In the genomic region with DNA sequence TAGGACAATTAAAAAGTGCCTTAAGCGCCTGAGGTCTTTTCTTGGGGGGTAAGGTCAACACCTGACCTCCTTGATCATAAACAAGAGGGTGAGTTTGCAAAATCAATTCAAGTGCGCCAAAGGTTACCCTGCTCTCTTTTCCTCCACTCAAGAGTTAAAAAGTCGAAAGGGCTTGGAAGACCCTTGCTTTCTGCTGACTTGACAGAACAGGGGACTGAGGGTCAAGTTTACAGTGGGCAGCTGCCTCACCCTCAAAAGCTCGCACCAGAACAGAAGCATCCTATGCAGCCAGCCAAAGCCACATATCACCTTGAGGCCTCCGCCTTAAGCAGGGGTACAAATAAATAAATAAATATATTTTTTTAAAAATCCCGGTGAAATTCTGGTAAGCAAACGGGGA, we compare ENCODE assay signal across 8 mouse cellular contexts. TPM values are rescaled to one million over a fixed set of nuclear protein-coding genes. Genes with fewer than 3 reads are reported as not detected.
A peak's percentile ranks its signal among the peaks of the same experiment; 100 is the strongest.
DNase-seq lines count a peak whose midpoint lies in the region; ATAC-seq lines count a peak whose summit lies in the region.

No protein-coding gene starts in this region.

- H3K27me3 ChIP-seq in kidney, embryonic 15.5 days, result no peaks in the 10 kb centered on the region
- H3K27me3 ChIP-seq in embryonic facial prominence, embryonic 14.5 days (replicated peaks; ENCODE audit: control insufficient read depth, insufficient read depth, low read length), result no peaks in the 10 kb centered on the region
- H3K27me3 ChIP-seq in intestine, embryonic 15.5 days (replicated peaks), result no peaks in the 10 kb centered on the region
- H3K27me3 ChIP-seq in neural tube, embryonic 11.5 days (ENCODE audit: control insufficient read depth, insufficient read depth, low read length), result no peaks in the 10 kb centered on the region

- DNase-seq in kidney, postnatal 14 days, result no peak
- DNase-seq in embryonic facial prominence, embryonic 14.5 days (ENCODE audit: low spot score), result no peak
- DNase-seq in neural tube, embryonic 11.5 days (ENCODE audit: low spot score), result no peak
- DNase-seq in testis, postnatal 10 days (ENCODE audit: low spot score), result no peak
- DNase-seq in right cerebral cortex, adult 2 months (ENCODE audit: low spot score in 2 of 2), result no peak
- DNase-seq in thymus, postnatal 25 days, result no peak

- peak overlapping the region; percentile 95 for H3K4me3 ChIP-seq in kidney, embryonic 15.5 days (replicated peaks)
- peak overlapping the region; percentile 90 for H3K4me3 ChIP-seq in embryonic facial prominence, embryonic 14.5 days (ENCODE audit: low read depth, low read length)
- no peak overlapping the region for H3K4me3 ChIP-seq in intestine, embryonic 15.5 days (replicated peaks)
- H3K4me3 ChIP-seq in neural tube, embryonic 11.5 days (ENCODE audit: low read depth, low read length), result peak overlapping the region; percentile 98

- H3K9ac ChIP-seq in kidney, embryonic 15.5 days, result 0 out of 2 replicates have a peak overlapping the region, but pooled peaks have one; percentile 97
- peak overlapping the region; percentile 99; the same call in 1 of the 2 replicates for H3K9ac ChIP-seq in embryonic facial prominence, embryonic 14.5 days (ENCODE audit: low read depth, low read length)
- no peak overlapping the region; the same call in 1 of the 2 replicates for H3K9ac ChIP-seq in intestine, embryonic 15.5 days
- peak overlapping the region; percentile 47 for H3K9ac ChIP-seq in neural tube, embryonic 11.5 days (ENCODE audit: low read length)

- peak overlapping the region; percentile 95 for H3K4me2 ChIP-seq in kidney, embryonic 15.5 days
- H3K4me2 ChIP-seq in embryonic facial prominence, embryonic 14.5 days (ENCODE audit: low read depth, low read length), result peak overlapping the region; percentile 86
- H3K4me2 ChIP-seq in intestine, embryonic 15.5 days (replicated peaks), result peak overlapping the region; percentile 93
- H3K4me2 ChIP-seq in neural tube, embryonic 11.5 days (ENCODE audit: low read depth), result peak overlapping the region; percentile 94

- H3K4me1 ChIP-seq in kidney, embryonic 15.5 days, result peaks cover 58% of the 10 kb centered on the region
- H3K4me1 ChIP-seq in embryonic facial prominence, embryonic 14.5 days (ENCODE audit: control insufficient read depth, insufficient read depth, low read length), result peaks cover 14% of the 10 kb centered on the region
- H3K4me1 ChIP-seq in intestine, embryonic 15.5 days (replicated peaks), result peaks cover 27% of the 10 kb centered on the region
- H3K4me1 ChIP-seq in neural tube, embryonic 11.5 days (ENCODE audit: control insufficient read depth, insufficient read depth, low read length), result peaks cover 34% of the 10 kb centered on the region

- H3K27ac ChIP-seq in kidney, embryonic 15.5 days, result peak overlapping the region; percentile 10; the same call in 1 of the 2 replicates
- no peak overlapping the region for H3K27ac ChIP-seq in embryonic facial prominence, embryonic 14.5 days (replicated peaks; ENCODE audit: low read depth, low read length)
- no peak overlapping the region for H3K27ac ChIP-seq in intestine, embryonic 15.5 days
- no peak overlapping the region for H3K27ac ChIP-seq in neural tube, embryonic 11.5 days (ENCODE audit: low read depth, low read length)

- WGBS in kidney, embryonic 15.5 days, result 23% methylated on average over 7 of the region's 7 CpGs
- 23% methylated on average over 7 of the region's 7 CpGs for WGBS in embryonic facial prominence, embryonic 14.5 days
- 34% methylated on average over 7 of the region's 7 CpGs for WGBS in intestine, embryonic 15.5 days
- 24% methylated on average over 7 of the region's 7 CpGs for WGBS in neural tube, embryonic 11.5 days

- no peak for ATAC-seq in kidney, embryonic 15.5 days (replicated peaks; ENCODE audit: low FRiP score)
- ATAC-seq in embryonic facial prominence, embryonic 14.5 days (ENCODE audit: low read depth), result no peak
- ATAC-seq in intestine, embryonic 15.5 days, result no peak
- ATAC-seq in neural tube, embryonic 11.5 days (ENCODE audit: insufficient read depth, low FRiP score, low TSS enrichment), result no peak

- no peaks in the 10 kb centered on the region for H3K9me3 ChIP-seq in kidney, embryonic 15.5 days (replicated peaks)
- no peaks in the 10 kb centered on the region for H3K9me3 ChIP-seq in embryonic facial prominence, embryonic 14.5 days (ENCODE audit: control insufficient read depth, low read length)
- no peaks in the 10 kb centered on the region for H3K9me3 ChIP-seq in intestine, embryonic 15.5 days
- H3K9me3 ChIP-seq in neural tube, embryonic 11.5 days (ENCODE audit: control insufficient read depth, low read length), result no peaks in the 10 kb centered on the region

- H3K36me3 ChIP-seq in kidney, embryonic 15.5 days, result peaks cover 24% of the 10 kb centered on the region
- H3K36me3 ChIP-seq in embryonic facial prominence, embryonic 14.5 days (ENCODE audit: control insufficient read depth, insufficient read depth, low read length), result peaks cover 23% of the 10 kb centered on the region
- H3K36me3 ChIP-seq in intestine, embryonic 15.5 days, result 0 out of 2 replicates have a peak, but pooled peaks cover 3% of the 10 kb centered on the region
- H3K36me3 ChIP-seq in neural tube, embryonic 11.5 days (ENCODE audit: control insufficient read depth, insufficient read depth, low read length), result peaks cover 9% of the 10 kb centered on the region

RNA-seq across cellular contexts. Expression of a gene that starts 3.0 kb away (rescaled TPM):
- 29.1 and 29.3 TPM in 2 replicates for polyA plus RNA-seq in kidney, embryonic 15.5 days (2015; fragmentation: Nextera tagmentation; extraction: Ambion mirVana)
- 15.2 and 15.9 TPM in 2 replicates for polyA plus RNA-seq in embryonic facial prominence, embryonic 14.5 days (2014; fragmentation: Nextera tagmentation; extraction: Ambion mirVana)
- 10.9 and 11.1 TPM in 2 replicates for polyA plus RNA-seq in intestine, embryonic 15.5 days (2015; fragmentation: Nextera tagmentation; extraction: Ambion mirVana)
- 19.7 and 20.6 TPM in 2 replicates for polyA plus RNA-seq in neural tube, embryonic 11.5 days (2014; fragmentation: Nextera tagmentation; extraction: Ambion mirVana)
